Mouse (Mus musculus) cerebellum, adult 2 months (tissue): ENCODE data around the gene Spen.

Experiments used
- CTCF ChIP-seq: fragments of 200-500 bp; IDR thresholded peaks from 2 replicates; pipeline ENCODE4 v1.5.1; 2011; ENCODE audit warnings: low read depth, mild to moderate bottlenecking, control low read depth, low read length, moderate library complexity, borderline replicate concordance; ENCODE audit not compliant: insufficient read depth
- POLR2A ChIP-seq: fragments of 200-500 bp; IDR thresholded peaks from 2 replicates; pipeline ENCODE4 v1.6.1; 2011; ENCODE audit warnings: low read length, control low read depth, borderline replicate concordance; ENCODE audit not compliant: insufficient read depth

GRCm38 (mm10) chr4:141472641-141473321 is 65.6 kb downstream of the Spen start:
- TF ChIP-seq POLR2A (no peak), CTCF (no peak)
